Mouse (Mus musculus) liver, embryonic 14.5 days (tissue): ENCODE results near the gene Crhr1.

Experiments
- CTCF ChIP-seq: IDR thresholded peaks from 2 replicates; pipeline ENCODE4 v1.5.1; 2016; ENCODE audit warnings: antibody characterized with exemption, low read depth, control low read depth
- EP300 ChIP-seq: IDR thresholded peaks from 2 replicates; pipeline ENCODE4 v1.6.1; 2016; ENCODE audit warnings: antibody characterized with exemption, low read depth

GRCm38 (mm10) chr11:104124582-104124981, 8.1 kb upstream of the Crhr1 start:
- TF ChIP-seq CTCF: no peak
- TF ChIP-seq EP300: no peak
